Mouse (Mus musculus) CH12.LX (cell line): ENCODE data around the gene 1600002K03Rik. TPM values are rescaled to one million over a fixed set of nuclear protein-coding genes. Genes with fewer than 3 reads are reported as not detected.
"Not testable (repeated sequence)": the region's sequence is repeated elsewhere in the genome, so short reads cannot be mapped to it uniquely, and the experiment has no call there.

Experiments used
- DNase-seq: peaks from one replicate; pipeline ENCODE4 v3.0.0-alpha.2; 2013; ENCODE audit errors: extremely low read depth
- H3K27ac ChIP-seq: 2 replicates; pipeline ENCODE4 v1.5.1; 2012; ENCODE audit warnings: low read depth, mild to moderate bottlenecking, control low read depth, moderate library complexity; ENCODE audit not compliant: insufficient read depth
- H3K27me3 ChIP-seq: replicated peaks from 2 replicates; pipeline ENCODE3; 2012; ENCODE audit warnings: inconsistent platforms
- H3K36me3 ChIP-seq, 2 experiments: replicated peaks in 1 of 2; 2 replicates each; pipeline versions ENCODE3 to v1.6.1; 2012; ENCODE audit warnings: inconsistent platforms in 1 of 2, low read length in 1 of 2, mild to moderate bottlenecking in 1 of 2, mixed read lengths in 1 of 2, moderate library complexity in 1 of 2; ENCODE audit not compliant: control insufficient read depth in 1 of 2, insufficient read depth in 1 of 2
- H3K4me1 ChIP-seq, 2 experiments: 2 replicates each; pipeline ENCODE4 v1.6.1; 2012; ENCODE audit warnings: inconsistent platforms in 1 of 2, moderate library complexity in 1 of 2; ENCODE audit not compliant: insufficient read depth in 2 of 2, control insufficient read depth in 1 of 2
- H3K4me2 ChIP-seq: 2 replicates; pipeline ENCODE4 v1.6.1; 2012; ENCODE audit warnings: low read depth, mild to moderate bottlenecking, control low read depth; ENCODE audit not compliant: poor library complexity, insufficient read depth, severe bottlenecking
- H3K4me3 ChIP-seq, 3 experiments: fragments of 150-350 bp in 1 of 3; sonication (generic) in 1 of 3; replicated peaks in 1 of 3; 2 replicates each; pipeline versions ENCODE3 to v1.5.1; 2011 to 2012; ENCODE audit warnings: low read depth in 2 of 3, low read length in 2 of 3, mild to moderate bottlenecking in 2 of 3, moderate library complexity in 2 of 3, control low read depth in 1 of 3, improper control_type of control experiment in 1 of 3, inconsistent platforms in 1 of 3, mixed read lengths in 1 of 3; ENCODE audit not compliant: poor library complexity in 1 of 3
- H3K79me2 ChIP-seq: replicated peaks from 2 replicates; pipeline ENCODE4 v1.6.1; 2012; ENCODE audit warnings: mild to moderate bottlenecking, moderate library complexity; ENCODE audit not compliant: control insufficient read depth, poor library complexity, insufficient read depth, severe bottlenecking; ENCODE audit errors: extremely low read depth
- H3K9ac ChIP-seq: 2 replicates; pipeline ENCODE4 v1.6.1; 2012; ENCODE audit warnings: low read depth, mild to moderate bottlenecking, control low read depth, moderate library complexity; ENCODE audit not compliant: insufficient read depth
- H3K9me3 ChIP-seq: replicated peaks from 2 replicates; pipeline ENCODE3; 2012; ENCODE audit warnings: low read length, inconsistent platforms, mixed read lengths
- BHLHE40 ChIP-seq: IDR thresholded peaks from 2 replicates; pipeline ENCODE4 v1.6.1; 2011; ENCODE audit warnings: mild to moderate bottlenecking, low read depth, low read length, improper control_type of control experiment
- CHD2 ChIP-seq: IDR thresholded peaks from 2 replicates; pipeline ENCODE4 v1.6.1; 2011; ENCODE audit warnings: low read length, improper control_type of control experiment
- GABPA ChIP-seq: IDR thresholded peaks from 2 replicates; pipeline ENCODE4 v1.6.1; 2012; ENCODE audit warnings: low read depth, low read length, improper control_type of control experiment, inconsistent platforms; ENCODE audit not compliant: insufficient replicate concordance
- IRF4 ChIP-seq: IDR thresholded peaks from 2 replicates; pipeline ENCODE4 v1.6.1; 2014; ENCODE audit warnings: low read depth, mild to moderate bottlenecking, inconsistent platforms, low read length, improper control_type of control experiment
- KAT2A ChIP-seq: IDR thresholded peaks from 2 replicates; pipeline ENCODE4 v1.6.1; 2012; ENCODE audit warnings: low read length, improper control_type of control experiment, inconsistent platforms; ENCODE audit not compliant: insufficient replicate concordance
- MAFK ChIP-seq: IDR thresholded peaks from 2 replicates; pipeline ENCODE4 v1.6.1; 2011; ENCODE audit warnings: low read length, improper control_type of control experiment; ENCODE audit not compliant: insufficient replicate concordance
- MEF2A ChIP-seq: IDR thresholded peaks from 2 replicates; pipeline ENCODE4 v1.6.1; 2014; ENCODE audit warnings: low read depth, mild to moderate bottlenecking, inconsistent platforms, low read length, improper control_type of control experiment, borderline replicate concordance
- NRF1 ChIP-seq: IDR thresholded peaks from 2 replicates; pipeline ENCODE4 v1.6.1; 2014; ENCODE audit warnings: low read depth, mild to moderate bottlenecking, inconsistent platforms, low read length, improper control_type of control experiment, moderate library complexity
- SMC3 ChIP-seq: IDR thresholded peaks from 2 replicates; pipeline ENCODE4 v1.6.1; 2011; ENCODE audit warnings: low read depth, low read length, improper control_type of control experiment
- TCF12 ChIP-seq: IDR thresholded peaks from 2 replicates; pipeline ENCODE4 v1.6.1; 2014; ENCODE audit warnings: low read depth, mild to moderate bottlenecking, inconsistent platforms, low read length, improper control_type of control experiment
- USF2 ChIP-seq: conservative IDR thresholded peaks from 2 replicates; pipeline ENCODE4 v1.6.1; 2011; ENCODE audit warnings: low read depth, low read length, improper control_type of control experiment
- ZKSCAN1 ChIP-seq: IDR thresholded peaks from 2 replicates; pipeline ENCODE4 v1.6.1; 2012; ENCODE audit warnings: low read depth, inconsistent platforms, low read length, improper control_type of control experiment, borderline replicate concordance
- ZNF384 ChIP-seq: IDR thresholded peaks from 2 replicates; pipeline ENCODE4 v1.6.1; 2012; ENCODE audit warnings: low read depth, low read length, improper control_type of control experiment, inconsistent platforms
- dilution Hi-C: fragments of 300-500 bp; cut with MboI; formaldehyde crosslinking; loops from 2 replicates; pipeline ENCODE4 v1.14.3; 2020; ENCODE audit warnings: low sequenced_read_pairs; ENCODE audit not compliant: extremely low pct_unique_long_range_greater_than_20kb, extremely low pct_ligation_motif_present
- in situ Hi-C: fragments of 300-500 bp; cut with MboI; formaldehyde crosslinking; loops from 3 replicates; pipeline ENCODE4 v1.14.3; 2019; ENCODE audit warnings: low sequenced_read_pairs, low pct_ligation_motif_present, low pct_unique_long_range_greater_than_20kb, mixed read lengths
- polyA plus RNA-seq: library from polyadenylated mRNA; unstranded; fragments of >175 nt; gene quantifications from 2 replicates; pipeline ENCODE4 v1.2.1, GENCODE M21; 2012; ENCODE audit warnings: low read depth; ENCODE audit not compliant: insufficient read length
- total RNA-seq, 2 experiments: library from RNA; depleted of rRNA; stranded (reverse); fragments of 300-350 nt in 1 of 2; fragments of >200 nt in 1 of 2; gene quantifications; 2 replicates each; pipeline ENCODE4 v1.2.3; 2012 to 2014

Gene 1600002K03Rik
- total and polyA plus RNA-seq, 3 experiments, result 19.3 to 40.2 (median 30.5) TPM

- H3K4me2 ChIP-seq, result no peak overlapping the region
- DNase-seq, result no peak
- TF ChIP-seq NRF1 (no peak), CHD2 (no peak), MAFK (no peak), ZKSCAN1 (no peak), BHLHE40 (no peak), MEF2A (no peak), GABPA (no peak), TCF12 (no peak), IRF4 (no peak), SMC3 (no peak)
- peaks cover 55% of the 10 kb centered on the region for H3K27me3 ChIP-seq
- peaks cover 0 to 2% of the 10 kb centered on the region in 2 experiments; a peak in 1 of 4 replicates for H3K4me1 ChIP-seq
- H3K9ac ChIP-seq, result no peak overlapping the region
- H3K4me3 ChIP-seq, result no peak overlapping the region
- no peaks in the 10 kb centered on the region for H3K36me3 ChIP-seq
- H3K27ac ChIP-seq, result no peak overlapping the region
- H3K79me2 ChIP-seq, result no peaks in the 10 kb centered on the region
- no peaks in the 10 kb centered on the region for H3K9me3 ChIP-seq
- in situ Hi-C loops, result no loop called here
- dilution Hi-C loops, result no loop called here
Observed at GRCm38 (mm10) chr10:80208248-80208647, 35.5 kb downstream of the 1600002K03Rik start.

GRCm38 (mm10) chr10:80208841-80209371 lies 36.2 kb downstream of the 1600002K03Rik start:
- Histone ChIP-seq H3K9me3 (no peaks in the 10 kb centered on the region), H3K4me1 (peaks cover 0 to 4% of the 10 kb centered on the region in 2 experiments; a peak in 1 of 4 replicates), H3K36me3 (no peaks in the 10 kb centered on the region), H3K4me2 (no peak overlapping the region), H3K27me3 (peaks cover 53% of the 10 kb centered on the region), H3K9ac (no peak overlapping the region), H3K4me3 (no peak overlapping the region), H3K79me2 (no peaks in the 10 kb centered on the region), H3K27ac (no peak overlapping the region)
- in situ Hi-C loops (no loop called here), dilution Hi-C loops (no loop called here)
- TF ChIP-seq KAT2A (no peak), USF2 (no peak), ZNF384 (no peak)
- DNase-seq, result no peak

GRCm38 (mm10) chr10:80211547-80212103 lies 38.9 kb downstream of the 1600002K03Rik start:
- in situ Hi-C loops, H3K79me2 ChIP-seq, H3K9ac ChIP-seq, H3K27ac ChIP-seq, H3K4me1 ChIP-seq, H3K36me3 ChIP-seq, H3K4me2 ChIP-seq, H3K4me3 ChIP-seq, dilution Hi-C loops, DNase-seq, H3K9me3 ChIP-seq: not testable (repeated sequence)
- H3K27me3 ChIP-seq, result peaks cover 30% of the 10 kb centered on the region
